Mouse (Mus musculus): Measurements from ENCODE around the gene Ctsj.

Gene Ctsj

DNA sequence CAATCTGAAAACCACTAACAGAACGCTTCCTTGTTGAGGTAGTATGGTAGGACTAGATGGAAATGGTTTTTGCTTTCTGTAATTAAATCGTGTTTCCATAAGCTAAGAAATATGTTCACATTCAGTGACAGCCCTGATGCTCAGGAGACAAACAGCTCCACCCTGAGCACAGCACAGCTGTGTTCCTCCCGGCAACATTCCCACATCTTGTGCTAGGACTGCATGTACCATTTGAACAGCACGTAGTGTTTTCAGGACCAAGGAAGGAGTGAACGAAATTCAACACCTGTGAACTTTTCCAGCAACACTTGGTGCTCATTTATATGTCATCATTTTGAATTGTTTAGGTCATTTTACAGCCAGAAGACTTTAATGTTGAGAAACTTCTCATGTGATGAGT is 44.1 kb downstream of the Ctsj start:
- H3K9me3 ChIP-seq (ENCODE audit: low read length), result no peaks in the 10 kb centered on the region
- no peaks in the 10 kb centered on the region for H3K36me3 ChIP-seq (ENCODE audit: insufficient read depth, low read length)
- no peak for TF ChIP-seq NANOG (IDR thresholded peaks at IDR 0.05; ENCODE audit: borderline replicate concordance, low read length)
- no peaks in the 10 kb centered on the region for H3K27me3 ChIP-seq (ENCODE audit: insufficient read depth, low read length)
- no peak overlapping the region for H3K4me3 ChIP-seq (replicated peaks; ENCODE audit: low read length)
- no peaks in the 10 kb centered on the region for H3K4me1 ChIP-seq (replicated peaks; ENCODE audit: low read depth, low read length)

Data from E14TG2a.4 (cell line).